Mouse (Mus musculus) heart, postnatal 0 days (tissue): ENCODE results near the gene Ly75.

Experiments
- CTCF ChIP-seq: IDR thresholded peaks from 2 replicates; pipeline ENCODE4 v1.5.1; 2016; ENCODE audit warnings: antibody characterized with exemption, control low read depth, low read depth
- EP300 ChIP-seq: IDR thresholded peaks from 2 replicates; pipeline ENCODE4 v1.6.1; 2016; ENCODE audit warnings: antibody characterized with exemption, low read depth

DNA sequence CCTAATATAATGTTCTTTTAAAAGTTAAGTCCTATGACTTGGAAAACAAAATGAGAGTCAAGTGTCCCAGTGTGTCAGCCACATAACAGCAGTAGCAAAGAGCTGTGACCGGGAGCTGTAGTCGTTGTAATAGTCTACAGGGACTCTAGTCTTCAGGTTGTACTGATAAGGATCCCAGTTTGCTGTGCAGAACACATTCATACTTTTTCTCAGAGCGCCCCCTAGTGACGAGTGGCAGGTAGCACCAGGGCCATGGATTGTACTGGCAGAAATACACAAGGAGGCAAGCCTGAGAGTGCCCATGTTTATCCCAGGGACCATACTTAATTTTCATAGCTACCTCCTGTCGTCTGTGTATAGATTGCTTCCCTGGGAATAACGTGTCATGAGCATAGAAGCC lies 35.0 kb upstream of the Ly75 start:
- TF ChIP-seq CTCF (peak; percentile 91), EP300 (no peak)
